Mouse (Mus musculus): ENCODE measurements around the gene Stk40. TPM values are rescaled to one million over a fixed set of nuclear protein-coding genes. Genes with fewer than 3 reads are reported as not detected.

Gene Stk40
- polyA plus RNA-seq, 1 experiment from 2014 or later: 35.7 TPM

Other genes with a start within 250 kb of the Stk40 start
- 0.45 and 0.57 TPM in 2 replicates for gene Csf3r, start 79.4 kb upstream of the Stk40 start, polyA plus RNA-seq (2015; fragmentation: Nextera tagmentation; extraction: Ambion mirVana)
- gene Mrps15, start 57.0 kb upstream of the Stk40 start, polyA plus RNA-seq (2015; fragmentation: Nextera tagmentation; extraction: Ambion mirVana): 122 and 130 TPM in 2 replicates
- 35.5 and 36.2 TPM in 2 replicates for gene Oscp1, start 45.4 kb upstream of the Stk40 start, polyA plus RNA-seq (2015; fragmentation: Nextera tagmentation; extraction: Ambion mirVana)
- gene Lsm10, start 7.3 kb upstream of the Stk40 start, polyA plus RNA-seq (2015; fragmentation: Nextera tagmentation; extraction: Ambion mirVana): 45.9 and 52.1 TPM in 2 replicates
- gene Eva1b, start 43.8 kb downstream of the Stk40 start, polyA plus RNA-seq (2015; fragmentation: Nextera tagmentation; extraction: Ambion mirVana): 10.3 and 12.9 TPM in 2 replicates
- 0.55 and 1.0 TPM in 2 replicates for gene Sh3d21, start 59.5 kb downstream of the Stk40 start, polyA plus RNA-seq (2015; fragmentation: Nextera tagmentation; extraction: Ambion mirVana)
- 174 and 180 TPM in 2 replicates for gene Thrap3, start 98.8 kb downstream of the Stk40 start, polyA plus RNA-seq (2015; fragmentation: Nextera tagmentation; extraction: Ambion mirVana)
- gene Map7d1, start 152.4 kb downstream of the Stk40 start, polyA plus RNA-seq (2015; fragmentation: Nextera tagmentation; extraction: Ambion mirVana): 64.1 and 89.5 TPM in 2 replicates
- gene Trappc3, start 158.4 kb downstream of the Stk40 start, polyA plus RNA-seq (2015; fragmentation: Nextera tagmentation; extraction: Ambion mirVana): 149 and 154 TPM in 2 replicates
- gene Col8a2, start 182.8 kb downstream of the Stk40 start, polyA plus RNA-seq (2015; fragmentation: Nextera tagmentation; extraction: Ambion mirVana): 1.0 and 1.5 TPM in 2 replicates
- gene Adprhl2, start 217.7 kb downstream of the Stk40 start, polyA plus RNA-seq (2015; fragmentation: Nextera tagmentation; extraction: Ambion mirVana): 78.9 and 81.8 TPM in 2 replicates
- 6.9 and 8.9 TPM in 2 replicates for gene Tekt2, start 221.7 kb downstream of the Stk40 start, polyA plus RNA-seq (2015; fragmentation: Nextera tagmentation; extraction: Ambion mirVana)